Mouse (Mus musculus): ENCODE measurements at regions not wholly inside any gene's neighbourhood (a gene's known extent, or its start where the extent isn't known, plus 50 kb on each side); places are given as distances from the start of the nearest gene placed in this dataset.
A peak's percentile ranks its signal among the peaks of the same experiment; 100 is the strongest.

- Histone ChIP-seq H3K4me1 (ENCODE audit: insufficient read depth, low read length) (peaks cover 4% of the 10 kb centered on the region; the same call in 1 of the 2 replicates), H3K9ac (replicated peaks; ENCODE audit: low read length, poor library complexity, severe bottlenecking) (no peak overlapping the region), H3K27ac (ENCODE audit: low read depth, low read length) (no peak overlapping the region), H3K27me3 (ENCODE audit: insufficient read depth, low read length) (no peaks in the 10 kb centered on the region), H3K4me3 (ENCODE audit: low read depth, low read length) (no peak overlapping the region), H3K9me3 (ENCODE audit: low read length) (no peaks in the 10 kb centered on the region), H3K4me2 (ENCODE audit: low read depth, low read length, poor library complexity, severe bottlenecking) (no peak overlapping the region), H3K36me3 (ENCODE audit: insufficient read depth, low read length) (no peaks in the 10 kb centered on the region)
- no peak for ATAC-seq (ENCODE audit: low FRiP score)
- no peak for DNase-seq (ENCODE audit: low spot score)
- no peak for TF ChIP-seq CTCF (IDR thresholded peaks at IDR 0.05)
- 81% methylated on average over 8 of the region's 8 CpGs for WGBS
Observed at GRCm38 (mm10) chr16:25060266-25060665, 226.4 kb upstream of the Tprg start.

GRCm38 (mm10) chr16:25061631-25062030 is 225.0 kb upstream of the Tprg start:
- DNase-seq (ENCODE audit: low spot score) (no peak), ATAC-seq (ENCODE audit: low FRiP score) (no peak)
- WGBS = 80% methylated on average over 4 of the region's 4 CpGs
- no peak overlapping the region for H3K4me2 ChIP-seq (ENCODE audit: low read depth, low read length, poor library complexity, severe bottlenecking)
- no peaks in the 10 kb centered on the region for H3K36me3 ChIP-seq (ENCODE audit: insufficient read depth, low read length)
- no peaks in the 10 kb centered on the region for H3K27me3 ChIP-seq (ENCODE audit: insufficient read depth, low read length)
- H3K4me3 ChIP-seq (ENCODE audit: low read depth, low read length) = no peak overlapping the region
- no peak overlapping the region for H3K9ac ChIP-seq (replicated peaks; ENCODE audit: low read length, poor library complexity, severe bottlenecking)
- H3K4me1 ChIP-seq (ENCODE audit: insufficient read depth, low read length) = peaks cover 4% of the 10 kb centered on the region; the same call in 1 of the 2 replicates
- H3K9me3 ChIP-seq (ENCODE audit: low read length) = no peaks in the 10 kb centered on the region
- no peak overlapping the region for H3K27ac ChIP-seq (ENCODE audit: low read depth, low read length)
- no peak for TF ChIP-seq CTCF (IDR thresholded peaks at IDR 0.05)

- no peak overlapping the region for H3K9ac ChIP-seq (replicated peaks; ENCODE audit: low read length, poor library complexity, severe bottlenecking)
- no peaks in the 10 kb centered on the region for H3K27me3 ChIP-seq (ENCODE audit: insufficient read depth, low read length)
- no peaks in the 10 kb centered on the region for H3K9me3 ChIP-seq (ENCODE audit: low read length)
- H3K4me3 ChIP-seq (ENCODE audit: low read depth, low read length) = no peak overlapping the region
- ATAC-seq (ENCODE audit: low FRiP score) = no peak
- no peak for DNase-seq (ENCODE audit: low spot score)
- no peak for TF ChIP-seq CTCF (IDR thresholded peaks at IDR 0.05)
- no peaks in the 10 kb centered on the region for H3K4me1 ChIP-seq (ENCODE audit: insufficient read depth, low read length)
- H3K27ac ChIP-seq (ENCODE audit: low read depth, low read length) = no peak overlapping the region
- no peak overlapping the region for H3K4me2 ChIP-seq (ENCODE audit: low read depth, low read length, poor library complexity, severe bottlenecking)
- H3K36me3 ChIP-seq (ENCODE audit: insufficient read depth, low read length) = no peaks in the 10 kb centered on the region
Observed at GRCm38 (mm10) chr16:25063981-25064380, 222.6 kb upstream of the Tprg start.

GRCm38 (mm10) chr16:25064538-25064937 is 222.1 kb upstream of the Tprg start:
- 10% methylated on average over 4 of the region's 4 CpGs for WGBS
- no peak overlapping the region for H3K9ac ChIP-seq (replicated peaks; ENCODE audit: low read length, poor library complexity, severe bottlenecking)
- no peaks in the 10 kb centered on the region for H3K27me3 ChIP-seq (ENCODE audit: insufficient read depth, low read length)
- ATAC-seq (ENCODE audit: low FRiP score) (0 out of 2 replicates have a peak, but pooled peaks have one; percentile 66), DNase-seq (ENCODE audit: low spot score) (peak; percentile 88)
- H3K36me3 ChIP-seq (ENCODE audit: insufficient read depth, low read length) = no peaks in the 10 kb centered on the region
- TF ChIP-seq CTCF (IDR thresholded peaks at IDR 0.05) = peak; percentile 90
- no peak overlapping the region for H3K4me2 ChIP-seq (ENCODE audit: low read depth, low read length, poor library complexity, severe bottlenecking)
- H3K27ac ChIP-seq (ENCODE audit: low read depth, low read length) = no peak overlapping the region
- no peak overlapping the region for H3K4me3 ChIP-seq (ENCODE audit: low read depth, low read length)
- no peaks in the 10 kb centered on the region for H3K9me3 ChIP-seq (ENCODE audit: low read length)
- no peaks in the 10 kb centered on the region for H3K4me1 ChIP-seq (ENCODE audit: insufficient read depth, low read length)

GRCm38 (mm10) chr16:25066822-25067221 is 219.8 kb upstream of the Tprg start:
- no peak overlapping the region for H3K4me3 ChIP-seq (ENCODE audit: low read depth, low read length)
- DNase-seq (ENCODE audit: low spot score) (no peak), ATAC-seq (ENCODE audit: low FRiP score) (no peak)
- no peak overlapping the region for H3K27ac ChIP-seq (ENCODE audit: low read depth, low read length)
- no peaks in the 10 kb centered on the region for H3K27me3 ChIP-seq (ENCODE audit: insufficient read depth, low read length)
- H3K9ac ChIP-seq (replicated peaks; ENCODE audit: low read length, poor library complexity, severe bottlenecking) = no peak overlapping the region
- TF ChIP-seq CTCF (IDR thresholded peaks at IDR 0.05) = no peak
- H3K4me1 ChIP-seq (ENCODE audit: insufficient read depth, low read length) = no peaks in the 10 kb centered on the region
- no peak overlapping the region for H3K4me2 ChIP-seq (ENCODE audit: low read depth, low read length, poor library complexity, severe bottlenecking)
- WGBS = 84% methylated on average over 7 of the region's 7 CpGs
- H3K36me3 ChIP-seq (ENCODE audit: insufficient read depth, low read length) = no peaks in the 10 kb centered on the region
- no peaks in the 10 kb centered on the region for H3K9me3 ChIP-seq (ENCODE audit: low read length)

- H3K4me3 ChIP-seq (ENCODE audit: low read depth, low read length) = no peak overlapping the region
- no peaks in the 10 kb centered on the region for H3K36me3 ChIP-seq (ENCODE audit: insufficient read depth, low read length)
- H3K4me2 ChIP-seq (ENCODE audit: low read depth, low read length, poor library complexity, severe bottlenecking) = no peak overlapping the region
- H3K4me1 ChIP-seq (ENCODE audit: insufficient read depth, low read length) = no peaks in the 10 kb centered on the region
- no peak overlapping the region for H3K27ac ChIP-seq (ENCODE audit: low read depth, low read length)
- no peaks in the 10 kb centered on the region for H3K9me3 ChIP-seq (ENCODE audit: low read length)
- no peak for ATAC-seq (ENCODE audit: low FRiP score)
- WGBS = 60% methylated on average over 8 of the region's 8 CpGs
- no peaks in the 10 kb centered on the region for H3K27me3 ChIP-seq (ENCODE audit: insufficient read depth, low read length)
- peak; percentile 70 for TF ChIP-seq CTCF (IDR thresholded peaks at IDR 0.05)
- DNase-seq (ENCODE audit: low spot score) = peak; percentile 65
- no peak overlapping the region for H3K9ac ChIP-seq (replicated peaks; ENCODE audit: low read length, poor library complexity, severe bottlenecking)
Observed at GRCm38 (mm10) chr16:25067276-25068249, 219.1 kb upstream of the Tprg start.
